Mouse (Mus musculus) thymus, postnatal 14 days (tissue): ENCODE measurements around the gene Helz2.

Source experiments
- DNase-seq: peaks from one replicate; pipeline ENCODE4 v3.0.0; 2021

Helz2 gene

DNA sequence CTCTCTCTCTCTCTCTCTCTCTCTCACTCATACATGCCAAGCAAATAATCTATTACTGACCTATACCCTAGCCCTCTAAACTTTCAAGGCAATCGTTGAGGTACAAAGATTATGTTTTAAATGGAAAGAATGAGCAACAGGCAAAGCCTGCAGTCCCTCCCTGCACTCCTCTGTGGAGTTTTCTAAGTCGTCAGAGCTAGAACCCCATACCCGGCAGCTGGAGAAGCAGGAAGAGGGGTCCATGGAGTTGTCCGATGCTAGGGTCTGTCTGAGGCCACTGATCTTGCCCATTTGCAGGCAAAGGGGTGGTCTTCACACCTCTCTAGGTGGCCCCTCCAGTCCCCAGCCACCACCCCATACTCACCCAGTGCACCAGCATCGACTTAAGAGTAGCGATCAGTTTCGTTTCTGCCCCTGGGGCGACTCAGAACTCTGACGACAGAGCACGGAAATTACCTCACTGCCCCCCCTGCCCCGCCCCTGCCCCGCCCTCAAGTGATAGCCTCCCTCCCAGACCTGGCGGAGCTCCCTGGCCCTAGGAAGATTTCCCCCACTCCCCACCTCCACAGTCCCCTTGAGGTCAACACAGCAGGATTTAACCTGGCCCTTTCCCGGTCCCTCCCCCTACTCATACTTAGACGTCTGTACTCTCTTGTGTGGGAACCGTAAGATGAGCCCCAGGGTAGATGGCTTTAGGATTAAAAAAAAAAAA is at the start of gene Helz2:
Helz2 (minus strand) TSS at position 426 of the 712 bp plus-strand sequence.
- DNase-seq: peak; percentile 73

- no peak for DNase-seq
Measured at GRCm38 (mm10) chr2:181290937-181291336, 49.1 kb upstream of the Helz2 start.

DNA sequence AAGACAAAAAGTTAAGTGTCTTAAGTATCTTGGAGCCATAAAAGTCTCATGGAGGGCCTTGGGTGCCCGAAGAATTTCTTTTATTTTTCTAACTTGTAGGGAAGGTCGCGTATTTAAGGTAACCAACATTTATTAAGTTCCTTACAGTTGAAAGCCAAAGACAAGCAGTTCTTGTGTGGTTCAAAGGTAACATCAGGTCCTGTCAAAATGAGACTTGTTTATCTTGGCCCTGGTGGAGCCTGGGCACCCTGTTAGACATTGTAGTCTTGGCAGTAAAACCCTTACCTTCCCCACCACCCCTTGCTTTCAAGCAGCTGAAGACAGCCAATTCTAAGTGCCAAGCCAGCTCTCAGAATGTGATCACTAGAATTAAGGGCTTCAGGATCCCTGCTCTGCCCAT is 46.9 kb upstream of the Helz2 start:
- DNase-seq: no peak

DNA sequence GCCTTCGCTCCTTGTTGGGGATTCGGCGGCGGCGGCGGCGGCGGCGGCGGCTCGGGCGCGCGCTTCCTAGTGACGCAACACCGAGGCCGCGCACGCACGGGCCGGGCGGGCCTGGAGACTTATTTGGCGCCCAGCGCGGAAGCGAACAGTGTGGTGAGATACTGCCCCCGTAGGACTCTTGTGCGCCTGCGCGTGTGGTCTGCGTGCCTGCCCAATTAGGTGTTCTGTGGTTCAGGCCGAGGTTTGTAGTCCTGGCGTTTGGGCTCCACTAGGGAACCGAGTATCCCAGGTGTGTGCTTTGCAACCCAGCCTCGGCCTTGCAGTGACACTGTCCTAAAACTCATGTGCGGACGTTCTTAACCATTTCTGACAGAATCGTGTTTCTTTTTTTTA is 46.1 kb upstream of the Helz2 start, which contains the start of gene Gmeb2:
Gmeb2 (minus strand) TSS at position 78 of the 393 bp plus-strand sequence.
- DNase-seq: peak; percentile 93

GRCm38 (mm10) chr2:181287338-181287957 is 45.6 kb upstream of the Helz2 start:
- DNase-seq: peak; percentile 91

DNA sequence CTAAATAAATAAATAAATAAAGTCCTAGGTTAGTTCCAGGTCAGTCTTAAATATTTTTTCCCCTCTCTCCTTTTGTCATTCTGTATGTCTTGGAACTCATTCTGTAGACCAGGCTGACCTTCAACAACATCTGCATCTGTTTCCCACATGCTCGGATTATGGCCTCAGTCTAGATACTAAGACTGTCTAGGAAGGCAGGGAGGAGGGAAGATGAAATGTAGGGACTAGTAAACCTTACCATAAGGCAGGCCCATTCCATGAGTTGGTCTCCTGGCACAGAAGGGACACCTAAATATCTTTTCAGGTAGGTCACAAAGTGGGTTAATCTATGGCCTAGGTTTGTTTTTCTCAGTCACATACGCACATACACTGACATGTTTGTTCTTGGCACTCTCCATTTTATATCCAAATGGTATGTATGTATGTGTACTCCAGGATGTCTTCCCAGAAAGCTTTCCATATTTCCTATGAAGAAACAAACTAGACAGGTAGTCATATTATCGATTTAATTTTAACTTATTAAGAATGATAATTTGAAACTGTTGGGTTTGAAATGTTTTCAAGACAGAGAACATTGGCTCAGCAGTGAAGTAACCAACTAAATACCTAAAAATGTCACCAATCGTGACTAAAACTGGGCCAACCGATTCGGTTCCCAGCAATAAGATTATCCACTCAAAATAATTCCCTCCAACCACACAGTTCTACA is 45.0 kb upstream of the Helz2 start:
- DNase-seq: no peak

GRCm38 (mm10) chr2:181279968-181280367 is 38.1 kb upstream of the Helz2 start:
- DNase-seq: no peak

GRCm38 (mm10) chr2:181277866-181278265 is 36.0 kb upstream of the Helz2 start:
- DNase-seq: no peak

- no peak for DNase-seq
Measured at GRCm38 (mm10) chr2:181276766-181277165, 34.9 kb upstream of the Helz2 start.

GRCm38 (mm10) chr2:181274639-181275038 is 32.8 kb upstream of the Helz2 start:
- DNase-seq: no peak

GRCm38 (mm10) chr2:181273829-181274228 is 32.0 kb upstream of the Helz2 start:
- DNase-seq: no peak

DNA sequence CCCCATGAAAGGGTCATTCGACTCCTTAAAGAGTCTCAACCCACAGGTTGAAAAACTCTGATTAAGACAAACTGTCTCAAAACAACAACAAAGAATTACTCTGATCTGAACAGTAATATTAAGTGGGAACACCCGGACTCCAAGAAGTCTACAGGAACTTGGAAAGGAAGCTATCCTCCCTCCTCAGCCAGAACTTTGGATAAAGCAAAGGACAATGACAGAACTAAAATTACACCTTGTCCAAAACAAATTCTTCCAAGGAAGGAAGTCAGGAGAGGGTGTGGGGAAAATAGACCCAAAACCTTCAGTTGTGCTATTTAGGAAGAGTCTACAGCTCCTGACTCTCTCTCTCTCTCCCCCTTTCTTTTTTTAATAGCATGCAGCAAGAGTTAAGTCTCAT is 30.3 kb upstream of the Helz2 start:
- no peak for DNase-seq

DNA sequence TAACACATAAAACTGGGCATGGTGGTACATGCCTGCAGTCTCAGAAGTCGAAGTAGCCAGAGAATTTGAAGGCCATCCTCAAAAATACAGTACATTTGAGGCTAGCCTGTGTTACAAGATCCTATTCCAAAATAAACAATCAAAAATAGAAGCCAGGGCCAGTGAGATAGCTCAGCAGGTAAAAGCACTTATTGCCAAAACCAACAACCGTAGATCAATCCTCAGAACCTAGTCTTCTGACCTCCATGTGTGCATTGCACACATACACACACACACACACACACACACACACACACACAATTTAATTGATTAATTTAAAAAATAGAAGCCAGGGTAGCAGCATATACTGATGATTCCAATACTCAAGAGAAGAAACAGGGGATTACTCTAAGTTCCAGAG is 25.0 kb upstream of the Helz2 start:
- DNase-seq: no peak

DNA sequence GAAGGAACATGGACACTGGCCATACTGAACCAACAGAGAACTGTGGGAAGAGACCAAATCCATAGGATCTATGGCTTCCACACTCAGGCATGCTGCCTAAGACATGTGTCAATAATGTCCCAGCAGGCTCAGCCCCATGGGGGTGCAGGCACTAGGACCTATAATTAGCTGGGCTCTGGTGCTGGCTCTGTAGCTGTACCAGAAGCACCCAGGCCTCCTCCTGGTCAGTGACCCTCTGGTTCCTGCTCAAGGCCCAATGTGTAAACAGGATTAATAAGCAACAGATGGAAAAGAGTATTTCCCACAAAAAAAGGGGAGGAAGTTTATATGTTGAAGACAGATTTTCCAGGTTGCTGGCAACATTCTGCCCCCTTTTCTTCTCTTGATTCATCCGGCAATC is 11.4 kb upstream of the Helz2 start:
- no peak for DNase-seq

- no peak for DNase-seq
Measured at GRCm38 (mm10) chr2:181251841-181252240, 10.0 kb upstream of the Helz2 start.

- no peak for DNase-seq
Measured at GRCm38 (mm10) chr2:181249217-181249616, 7.4 kb upstream of the Helz2 start.

GRCm38 (mm10) chr2:181245031-181245430 is 3.2 kb upstream of the Helz2 start:
- DNase-seq: no peak

- no peak for DNase-seq
Measured at GRCm38 (mm10) chr2:181243706-181244394, 2.0 kb upstream of the Helz2 start.

GRCm38 (mm10) chr2:181242314-181242665 is 463 bp upstream of the Helz2 start:
- DNase-seq: no peak

- DNase-seq: no peak
Measured at GRCm38 (mm10) chr2:181240806-181241440, 904 bp downstream of the Helz2 start.

DNA sequence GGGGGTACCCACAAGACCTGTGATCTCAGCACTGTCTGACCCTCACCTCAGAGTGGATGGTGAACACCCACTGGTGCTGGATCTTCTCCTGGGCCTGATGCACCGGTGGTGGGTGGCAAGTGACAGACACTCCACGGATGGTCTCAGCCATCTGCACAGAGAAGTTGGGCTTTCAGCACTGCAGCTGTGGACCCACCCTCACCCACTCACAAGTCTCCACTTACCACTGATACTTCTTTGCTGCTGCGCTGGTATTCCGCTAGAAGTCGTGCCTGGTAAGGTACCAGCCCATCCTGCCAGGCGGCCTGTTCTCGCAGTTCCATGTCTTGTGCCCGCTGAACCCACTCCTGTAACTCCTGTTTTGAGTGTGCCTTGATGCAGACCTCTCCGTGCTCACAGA is 2.6 kb downstream of the Helz2 start:
- DNase-seq: no peak

- no peak for DNase-seq
Measured at GRCm38 (mm10) chr2:181238861-181239260, 3.0 kb downstream of the Helz2 start.

DNA sequence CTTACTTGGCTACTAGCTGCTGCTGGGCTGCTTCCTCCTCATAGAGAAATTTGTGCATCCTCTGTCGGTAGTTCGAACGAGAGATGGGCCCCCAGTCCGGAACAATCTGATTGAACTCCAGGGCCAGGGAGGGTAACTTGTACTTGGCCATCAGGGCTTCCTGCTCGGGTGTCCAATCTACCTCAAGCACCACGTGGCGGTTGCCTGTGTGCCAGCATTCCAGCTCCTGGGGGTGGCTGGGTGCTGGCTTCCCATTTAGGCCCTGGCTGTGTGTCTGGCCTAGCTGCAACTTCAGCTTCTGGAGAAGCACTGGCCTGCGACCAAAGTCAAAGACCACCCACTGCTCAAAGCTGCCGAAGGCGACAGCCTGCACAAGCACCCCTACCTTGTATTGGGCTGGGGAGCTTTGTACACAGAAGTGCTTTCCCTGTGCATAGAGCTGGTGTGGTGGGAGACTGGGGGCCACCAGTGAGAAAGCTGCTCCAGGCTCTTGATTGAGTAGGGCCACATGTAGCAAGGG is 3.7 kb downstream of the Helz2 start:
- no peak for DNase-seq
